Mouse (Mus musculus) liver, postnatal 0 days (tissue): ENCODE results near the gene Rab20. TPM values are rescaled to one million over a fixed set of nuclear protein-coding genes. Genes with fewer than 3 reads are reported as not detected.
"Not testable (repeated sequence)": the region's sequence is repeated elsewhere in the genome, so short reads cannot be mapped to it uniquely, and the experiment has no call there.

ENCODE experiments used
- ATAC-seq: fragments of 200-750 bp; cut with Nextera tagmentation; 2 replicates; pipeline ENCODE4 v1.8.0; 2017; ENCODE audit warnings: mild to moderate bottlenecking, moderate library complexity
- DNase-seq: peaks from one replicate; pipeline ENCODE4 v3.0.0-alpha.2; 2016
- H3K27ac ChIP-seq: fragments of 300-500 bp; sonication (generic); 2 replicates; pipeline ENCODE4 v1.5.1; 2014; ENCODE audit warnings: antibody characterized with exemption, moderate library complexity, mild to moderate bottlenecking, low read depth
- H3K27me3 ChIP-seq: fragments of 300-500 bp; sonication (generic); 2 replicates; pipeline ENCODE4 v1.6.1; 2014; ENCODE audit warnings: low read length, control low read depth, mixed read lengths; ENCODE audit not compliant: insufficient read depth
- H3K36me3 ChIP-seq: fragments of 300-500 bp; sonication (generic); replicated peaks from 2 replicates; pipeline ENCODE4 v1.6.1; 2014; ENCODE audit warnings: mild to moderate bottlenecking, control low read depth, low read length, moderate library complexity, mixed read lengths; ENCODE audit not compliant: insufficient read depth
- H3K4me1 ChIP-seq: fragments of 300-500 bp; sonication (generic); 2 replicates; pipeline ENCODE4 v1.6.1; 2014; ENCODE audit warnings: antibody characterized with exemption, mild to moderate bottlenecking, control low read depth; ENCODE audit not compliant: insufficient read depth
- H3K4me2 ChIP-seq: fragments of 300-500 bp; sonication (generic); 2 replicates; pipeline ENCODE4 v1.6.1; 2014; ENCODE audit warnings: low read depth, mild to moderate bottlenecking, low read length, moderate library complexity, mixed read lengths
- H3K4me3 ChIP-seq: fragments of 300-500 bp; sonication (generic); 2 replicates; pipeline ENCODE4 v1.5.1; 2014; ENCODE audit warnings: low read depth, low read length
- H3K9ac ChIP-seq: fragments of 300-500 bp; sonication (generic); replicated peaks from 2 replicates; pipeline ENCODE4 v1.6.1; 2014; ENCODE audit warnings: mild to moderate bottlenecking, moderate library complexity
- H3K9me3 ChIP-seq: fragments of 300-500 bp; sonication (generic); 2 replicates; pipeline ENCODE4 v1.6.1; 2016; ENCODE audit warnings: mild to moderate bottlenecking, control low read depth, low read length, mixed read lengths
- CTCF ChIP-seq: sonication (generic); IDR thresholded peaks from 2 replicates; pipeline ENCODE4 v1.5.1; 2016; ENCODE audit warnings: antibody characterized with exemption, low read depth
- EP300 ChIP-seq: IDR thresholded peaks from 2 replicates; pipeline ENCODE4 v1.6.1; 2016; ENCODE audit warnings: antibody characterized with exemption, low read depth, mild to moderate bottlenecking
- WGBS: fragments of 180-500 bp; shearing (Covaris S2); extraction: QIAGEN DNeasy Blood & Tissue Kit; methylation state at CpG from one replicate; pipeline ENCODE4 v1.1.7; 2014; ENCODE audit not compliant: insufficient replicate concordance; 5-methylcytosine and 5-hydroxymethylcytosine counted together
- polyA plus RNA-seq: library from polyadenylated mRNA; unstranded; fragments of >200 nt; fragmentation: Nextera tagmentation; extraction: Ambion mirVana; gene quantifications from 2 replicates; pipeline ENCODE4 v1.2.1, GENCODE M21; 2015

Rab20 gene
- polyA plus RNA-seq, 1 experiment from 2014 or later, result 10.7 TPM

DNA sequence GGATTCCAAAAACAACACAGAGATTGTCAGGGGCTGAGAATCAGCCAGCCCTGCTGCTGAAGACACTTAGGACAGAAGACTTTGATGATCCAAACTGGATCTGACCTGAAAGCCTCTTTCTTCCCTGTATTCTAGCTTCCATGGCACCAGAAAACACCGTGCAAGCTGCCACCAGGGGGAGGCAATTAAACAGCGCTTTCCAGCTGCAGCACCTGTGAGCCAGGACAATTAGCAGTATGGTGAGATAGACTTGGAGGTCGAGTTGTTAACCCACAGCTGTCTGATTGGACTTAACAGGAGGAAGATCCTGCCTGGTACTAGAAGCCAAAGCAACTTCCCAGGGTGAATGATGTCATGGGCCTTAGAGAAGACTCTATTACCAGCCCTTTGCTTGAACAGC lies 9.4 kb downstream of the Rab20 start:
- DNase-seq (peak; percentile 56), ATAC-seq (no peak)
- WGBS, result 14% methylated on average over 3 of the region's 3 CpGs

GRCm38 (mm10) chr8:11466528-11466927 lies 12.0 kb downstream of the Rab20 start:
- DNase-seq, H3K36me3 ChIP-seq, ATAC-seq, H3K4me2 ChIP-seq, H3K27ac ChIP-seq, H3K9me3 ChIP-seq, H3K4me3 ChIP-seq, H3K9ac ChIP-seq, H3K27me3 ChIP-seq: not testable (repeated sequence)
- 85% methylated on average over 4 of the region's 5 CpGs for WGBS
- peaks cover 24% of the 10 kb centered on the region for H3K4me1 ChIP-seq

More for the DNA sequence above, 9.4 kb downstream of the Rab20 start:
- 0 out of 2 replicates have a peak, but pooled peaks cover 2% of the 10 kb centered on the region for H3K36me3 ChIP-seq
- no peak overlapping the region for H3K4me2 ChIP-seq
- H3K9ac ChIP-seq, result no peak overlapping the region
- H3K27ac ChIP-seq, result peak overlapping the region; percentile 16; the same call in 1 of the 2 replicates
- no peak overlapping the region for H3K4me3 ChIP-seq
- TF ChIP-seq EP300, result no peak
- peak; percentile 74 for TF ChIP-seq CTCF
- peaks cover 26% of the 10 kb centered on the region for H3K4me1 ChIP-seq
- H3K9me3 ChIP-seq, result 0 out of 2 replicates have a peak, but pooled peaks cover 2% of the 10 kb centered on the region
- no peaks in the 10 kb centered on the region for H3K27me3 ChIP-seq

DNA sequence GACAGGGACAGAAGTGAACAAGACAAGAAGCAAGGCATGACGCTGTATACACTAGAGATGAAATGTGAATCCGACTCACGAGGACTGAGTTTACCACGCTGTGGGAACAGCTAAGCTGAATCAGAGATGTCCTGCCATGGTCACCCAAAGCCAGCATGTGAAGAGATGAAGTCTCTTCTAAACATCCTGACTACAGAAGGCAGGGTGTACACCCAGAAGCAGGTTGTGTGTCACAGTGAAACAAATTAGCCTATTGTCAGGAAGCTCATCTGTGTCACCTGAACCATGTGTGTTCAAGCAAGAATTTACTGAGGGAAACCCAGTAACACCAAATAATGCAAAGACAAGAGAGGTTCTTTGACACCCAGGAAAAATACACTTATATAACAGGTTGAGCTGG lies 12.9 kb downstream of the Rab20 start:
- no peak for DNase-seq
- H3K9ac ChIP-seq, result no peak overlapping the region

GRCm38 (mm10) chr8:11464707-11464964 lies 13.9 kb downstream of the Rab20 start:
- 0 out of 2 replicates have a peak, but pooled peaks cover 2% of the 10 kb centered on the region for H3K36me3 ChIP-seq
- TF ChIP-seq CTCF (no peak), EP300 (no peak)
- DNase-seq, result no peak
- WGBS, result 46% methylated on average over 3 of the region's 3 CpGs
- no peak overlapping the region for H3K4me3 ChIP-seq
- no peak overlapping the region; the same call in 1 of the 2 replicates for H3K4me2 ChIP-seq
- H3K9me3 ChIP-seq, result 0 out of 2 replicates have a peak, but pooled peaks cover 2% of the 10 kb centered on the region
- no peak for ATAC-seq
- no peaks in the 10 kb centered on the region for H3K27me3 ChIP-seq
- peak overlapping the region; percentile 62; the same call in 1 of the 2 replicates for H3K27ac ChIP-seq
- H3K9ac ChIP-seq, result no peak overlapping the region
- H3K4me1 ChIP-seq, result peaks cover 30% of the 10 kb centered on the region

More for the DNA sequence above, 12.9 kb downstream of the Rab20 start:
- no peak for TF ChIP-seq EP300
- TF ChIP-seq CTCF, result no peak
- WGBS, result 85% methylated on average over 4 of the region's 4 CpGs
- Histone ChIP-seq H3K4me1 (peaks cover 24% of the 10 kb centered on the region), H3K36me3 (0 out of 2 replicates have a peak, but pooled peaks cover 2% of the 10 kb centered on the region), H3K27me3 (no peaks in the 10 kb centered on the region), H3K4me3 (no peak overlapping the region), H3K27ac (no peak overlapping the region), H3K4me2 (no peak overlapping the region), H3K9me3 (0 out of 2 replicates have a peak, but pooled peaks cover 2% of the 10 kb centered on the region)
- no peak for ATAC-seq

GRCm38 (mm10) chr8:11463889-11464706 lies 14.4 kb downstream of the Rab20 start:
- DNase-seq (peak; percentile 29), ATAC-seq (peak; percentile 71)
- TF ChIP-seq EP300 (peak; percentile 15; the same call in 1 of the 2 replicates), CTCF (no peak)
- Histone ChIP-seq H3K9me3 (0 out of 2 replicates have a peak, but pooled peaks cover 2% of the 10 kb centered on the region), H3K27me3 (no peaks in the 10 kb centered on the region), H3K27ac (peak overlapping the region; percentile 62; the same call in 1 of the 2 replicates), H3K36me3 (0 out of 2 replicates have a peak, but pooled peaks cover 2% of the 10 kb centered on the region), H3K4me3 (no peak overlapping the region), H3K9ac (no peak overlapping the region), H3K4me2 (no peak overlapping the region; the same call in 1 of the 2 replicates), H3K4me1 (peaks cover 33% of the 10 kb centered on the region)
- 35% methylated on average over 12 of the region's 12 CpGs for WGBS

GRCm38 (mm10) chr8:11463541-11463888 lies 15.0 kb downstream of the Rab20 start:
- Histone ChIP-seq H3K9ac (no peak overlapping the region), H3K36me3 (0 out of 2 replicates have a peak, but pooled peaks cover 2% of the 10 kb centered on the region), H3K27ac (peak overlapping the region; percentile 62; the same call in 1 of the 2 replicates), H3K4me3 (no peak overlapping the region), H3K9me3 (0 out of 2 replicates have a peak, but pooled peaks cover 2% of the 10 kb centered on the region), H3K4me2 (no peak overlapping the region), H3K27me3 (no peaks in the 10 kb centered on the region), H3K4me1 (peaks cover 34% of the 10 kb centered on the region)
- 57% methylated on average over 2 of the region's 2 CpGs for WGBS
- no peak for TF ChIP-seq CTCF
- TF ChIP-seq EP300, result no peak
- ATAC-seq (no peak), DNase-seq (no peak)
